In the genomic region with DNA sequence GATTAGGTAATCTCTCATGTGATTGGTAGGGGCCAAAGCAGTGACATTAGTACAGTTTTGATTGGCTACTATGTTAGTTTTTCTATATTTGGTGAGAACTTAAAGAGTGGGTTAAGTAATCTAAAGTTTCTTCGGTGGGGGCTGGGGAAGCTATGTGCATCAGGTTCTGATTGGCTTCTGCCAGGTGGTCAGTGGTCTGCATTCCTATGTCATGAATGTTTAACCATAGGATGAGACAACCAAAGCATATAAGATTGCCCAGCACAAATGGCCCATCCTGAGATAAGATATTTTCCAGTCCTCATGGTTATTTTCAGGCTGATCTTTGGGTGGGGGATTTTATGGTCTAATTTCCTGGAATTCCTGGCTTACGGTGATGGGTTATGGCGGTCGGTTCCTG, we compare ENCODE assay signal across 26 mouse cellular contexts.
"Had no signal": no experiment of that assay in that cellular context is flagged by ENCODE, and none has a peak within 500 bp of the region (broad histone marks: within the 10 kb centered on the region; RNA-seq: fewer than 3 reads in every experiment).

No protein-coding gene starts in this region.

- H3K4me3 ChIP-seq: gastrocnemius, adult 2 months; heart, adult 2 months; heart, embryonic 10.5 days; heart, embryonic 12.5 days; hindbrain, embryonic 10.5 days; hindbrain, embryonic 12.5 days; layer of hippocampus, adult 2 months; left cerebral cortex, adult 2 months; limb, embryonic 10.5 days; limb, embryonic 12.5 days; liver, embryonic 13.5 days; liver, embryonic 15.5 days had no signal

- H3K9ac ChIP-seq: heart, embryonic 12.5 days; hindbrain, embryonic 12.5 days; hindbrain, embryonic 14.5 days; limb, embryonic 12.5 days; liver, embryonic 13.5 days; liver, embryonic 15.5 days had no signal

- DNase-seq: gastrocnemius, adult 2 months; gastrocnemius, postnatal 10 days; gastrocnemius, postnatal 25 days; heart, adult 2 months; heart, postnatal 10 days; heart, postnatal 4 days; kidney, adult 8-10 months; kidney, postnatal 10 days; kidney, postnatal 25 days; kidney, postnatal 4 days; liver; liver, embryonic 13.5 days had no signal

- H3K27me3 ChIP-seq: heart, embryonic 12.5 days; hindbrain, embryonic 12.5 days; limb, embryonic 12.5 days; liver, embryonic 13.5 days; liver, embryonic 15.5 days had no signal

- H3K4me1 ChIP-seq: heart, embryonic 10.5 days; hindbrain, embryonic 10.5 days; hindbrain, embryonic 12.5 days; limb, embryonic 10.5 days; limb, embryonic 12.5 days; liver, embryonic 15.5 days had no signal

- H3K4me2 ChIP-seq: heart, embryonic 12.5 days; hindbrain, embryonic 12.5 days; hindbrain, embryonic 14.5 days; limb, embryonic 12.5 days; liver, embryonic 11.5 days; liver, embryonic 13.5 days; liver, embryonic 15.5 days had no signal

- H3K36me3 ChIP-seq: heart, embryonic 10.5 days; heart, embryonic 12.5 days; hindbrain, embryonic 10.5 days; hindbrain, embryonic 12.5 days; limb, embryonic 10.5 days; limb, embryonic 12.5 days; liver, embryonic 13.5 days; liver, embryonic 15.5 days had no signal

- ATAC-seq: hindbrain, embryonic 16.5 days; inflammation-experienced regulatory T-cells, adult 6 months; intestine, postnatal 0 days had no signal

- H3K9me3 ChIP-seq: heart, embryonic 10.5 days; heart, embryonic 12.5 days; hindbrain, embryonic 10.5 days; hindbrain, embryonic 12.5 days; limb, embryonic 10.5 days; limb, embryonic 12.5 days; liver, embryonic 13.5 days; liver, embryonic 15.5 days had no signal

- H3K27ac ChIP-seq: gastrocnemius, adult 2 months; heart, adult 2 months; heart, embryonic 10.5 days; hindbrain, embryonic 10.5 days; hindbrain, embryonic 12.5 days; hindbrain, embryonic 14.5 days; layer of hippocampus, adult 2 months; left cerebral cortex, adult 2 months; limb, embryonic 10.5 days; limb, embryonic 12.5 days; liver, embryonic 13.5 days; liver, embryonic 15.5 days had no signal
